Mouse (Mus musculus) lung, adult 2 months (tissue): ENCODE data around the gene Entpd2.

Source experiments
- CTCF ChIP-seq: fragments of 200-500 bp; IDR thresholded peaks from 2 replicates; pipeline ENCODE4 v1.5.1; 2011; ENCODE audit warnings: mild to moderate bottlenecking, low read length, control low read depth; ENCODE audit not compliant: insufficient read depth
- POLR2A ChIP-seq: fragments of 200-500 bp; IDR thresholded peaks from 2 replicates; pipeline ENCODE4 v1.6.1; 2011; ENCODE audit warnings: low read depth, mild to moderate bottlenecking, control low read depth, low read length, borderline replicate concordance; ENCODE audit errors: extremely low read depth

GRCm38 (mm10) chr2:25429435-25430180, 33.9 kb downstream of the Entpd2 start:
- TF ChIP-seq POLR2A (no peak), CTCF (no peak)
